Mouse (Mus musculus): ENCODE measurements around the gene Pofut1.

GRCm38 (mm10) chr2:153287835-153288234, 46.5 kb downstream of the Pofut1 start:
- TF ChIP-seq CTCF (IDR thresholded peaks at IDR 0.05; ENCODE audit: insufficient read depth, low read length): no peak
- TF ChIP-seq POLR2A (IDR thresholded peaks at IDR 0.05; ENCODE audit: borderline replicate concordance, extremely low read depth, low read depth, low read length): no peak

Measured in lung, adult 2 months (tissue).